Mouse (Mus musculus) hindbrain, embryonic 13.5 days (tissue): ENCODE measurements around the gene Arfgap3. TPM values are rescaled to one million over a fixed set of nuclear protein-coding genes. Genes with fewer than 3 reads are reported as not detected.

Experiments used
- ATAC-seq: fragments of 200-750 bp; cut with Nextera tagmentation; 2 replicates; pipeline ENCODE4 v1.8.0; 2017; ENCODE audit warnings: moderate TSS enrichment; ENCODE audit not compliant: low FRiP score
- H3K27ac ChIP-seq: fragments of 300-500 bp; sonication (generic); 2 replicates; pipeline ENCODE4 v1.5.1; 2015; ENCODE audit warnings: inconsistent platforms, mild to moderate bottlenecking, moderate library complexity
- H3K27me3 ChIP-seq: fragments of 300-500 bp; sonication (generic); 2 replicates; pipeline ENCODE4 v1.6.1; 2015; ENCODE audit warnings: mild to moderate bottlenecking, inconsistent platforms
- H3K36me3 ChIP-seq: fragments of 300-500 bp; sonication (generic); 2 replicates; pipeline ENCODE4 v1.6.1; 2015; ENCODE audit warnings: mild to moderate bottlenecking, inconsistent platforms
- H3K4me1 ChIP-seq: fragments of 300-500 bp; sonication (generic); replicated peaks from 2 replicates; pipeline ENCODE4 v1.6.1; 2015; ENCODE audit warnings: inconsistent platforms
- H3K4me2 ChIP-seq: fragments of 300-500 bp; sonication (generic); 2 replicates; pipeline ENCODE4 v1.6.1; 2015; ENCODE audit warnings: inconsistent platforms, mild to moderate bottlenecking, moderate library complexity
- H3K4me3 ChIP-seq: fragments of 300-500 bp; sonication (generic); 2 replicates; pipeline ENCODE4 v1.5.1; 2015; ENCODE audit warnings: mild to moderate bottlenecking, inconsistent platforms
- H3K9ac ChIP-seq: fragments of 300-500 bp; sonication (generic); 2 replicates; pipeline ENCODE4 v1.6.1; 2015; ENCODE audit warnings: mild to moderate bottlenecking, inconsistent platforms
- H3K9me3 ChIP-seq: fragments of 300-500 bp; sonication (generic); 2 replicates; pipeline ENCODE4 v1.6.1; 2016; ENCODE audit warnings: inconsistent platforms
- WGBS: fragments of 180-500 bp; shearing (Covaris S2); methylation state at CpG from one replicate; pipeline ENCODE4 v1.1.7; 2015; 5-methylcytosine and 5-hydroxymethylcytosine counted together
- polyA plus RNA-seq: library from polyadenylated mRNA; unstranded; fragments of >200 nt; fragmentation: Nextera tagmentation; extraction: Ambion mirVana; gene quantifications from 2 replicates; pipeline ENCODE4 v1.2.1, GENCODE M21; 2015

Gene Arfgap3
- polyA plus RNA-seq, 1 experiment from 2014 or later, result 43.8 TPM

DNA sequence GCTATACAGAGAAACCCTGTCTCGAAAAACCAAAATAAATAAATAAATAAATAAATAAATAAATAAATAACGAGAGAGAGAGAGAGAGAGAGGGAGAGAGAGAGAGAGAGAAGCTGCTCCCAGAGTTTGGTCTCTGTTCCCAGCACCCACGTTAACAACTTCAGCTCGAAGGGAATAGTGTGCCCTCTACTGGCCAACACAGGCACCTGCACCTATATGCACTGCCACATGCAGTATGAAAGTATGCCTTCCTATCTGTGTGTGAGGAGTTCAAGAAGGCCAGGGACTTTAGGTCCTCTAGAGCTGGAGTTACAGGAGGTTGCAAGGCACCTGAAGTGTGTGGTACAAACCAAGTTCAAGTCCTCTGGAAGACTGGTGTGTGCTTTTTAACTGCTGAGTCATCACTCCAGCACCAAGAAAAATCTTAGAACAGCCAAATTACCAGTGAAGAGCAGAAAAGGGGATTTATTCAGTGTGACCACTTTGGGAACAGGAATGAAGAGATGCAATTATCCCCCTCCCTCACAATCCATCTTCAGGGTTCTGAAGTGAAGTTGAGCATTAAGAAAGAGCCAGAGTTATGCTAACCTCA, 94.8 kb downstream of the Arfgap3 start:
- peaks cover 34% of the 10 kb centered on the region for H3K27me3 ChIP-seq
- H3K36me3 ChIP-seq, result no peaks in the 10 kb centered on the region
- H3K4me3 ChIP-seq, result no peak overlapping the region
- no peak overlapping the region for H3K27ac ChIP-seq
- no peaks in the 10 kb centered on the region for H3K9me3 ChIP-seq
- ATAC-seq, result no peak
- H3K9ac ChIP-seq, result no peak overlapping the region
- H3K4me2 ChIP-seq, result no peak overlapping the region
- 92% methylated on average over 4 of the region's 4 CpGs for WGBS
- H3K4me1 ChIP-seq, result peaks cover 14% of the 10 kb centered on the region

GRCm38 (mm10) chr15:83254372-83255070, 95.5 kb downstream of the Arfgap3 start:
- Histone ChIP-seq H3K4me3 (no peak overlapping the region), H3K36me3 (no peaks in the 10 kb centered on the region), H3K9me3 (no peaks in the 10 kb centered on the region), H3K27me3 (peaks cover 41% of the 10 kb centered on the region), H3K4me1 (peaks cover 14% of the 10 kb centered on the region), H3K4me2 (no peak overlapping the region), H3K27ac (no peak overlapping the region), H3K9ac (no peak overlapping the region)
- WGBS, result 71% methylated on average over 10 of the region's 10 CpGs
- ATAC-seq, result no peak

GRCm38 (mm10) chr15:83252060-83252459, 98.0 kb downstream of the Arfgap3 start:
- Histone ChIP-seq H3K27me3 (peaks cover 45% of the 10 kb centered on the region), H3K9me3 (no peaks in the 10 kb centered on the region), H3K36me3 (no peaks in the 10 kb centered on the region), H3K27ac (no peak overlapping the region), H3K9ac (no peak overlapping the region), H3K4me2 (no peak overlapping the region; the same call in 1 of the 2 replicates), H3K4me3 (no peak overlapping the region), H3K4me1 (peaks cover 14% of the 10 kb centered on the region)
- 72% methylated on average over 14 of the region's 14 CpGs for WGBS
- ATAC-seq, result no peak

GRCm38 (mm10) chr15:83251176-83252004, 98.7 kb downstream of the Arfgap3 start, which contains the start of gene A4galt:
TSS of gene A4galt (minus strand) at chr15:83251774.
- Histone ChIP-seq H3K9me3 (no peaks in the 10 kb centered on the region), H3K4me1 (peaks cover 14% of the 10 kb centered on the region), H3K4me2 (peak within 1 kb of the TSS; percentile 68), H3K27ac (no peak within 1 kb of the TSS), H3K9ac (peak within 1 kb of the TSS; percentile 68), H3K36me3 (no peaks in the 10 kb centered on the region), H3K27me3 (peaks cover 45% of the 10 kb centered on the region), H3K4me3 (peak within 1 kb of the TSS; percentile 43)
- ATAC-seq, result no peak
- 2% methylated on average over 66 of the region's 66 CpGs for WGBS

DNA sequence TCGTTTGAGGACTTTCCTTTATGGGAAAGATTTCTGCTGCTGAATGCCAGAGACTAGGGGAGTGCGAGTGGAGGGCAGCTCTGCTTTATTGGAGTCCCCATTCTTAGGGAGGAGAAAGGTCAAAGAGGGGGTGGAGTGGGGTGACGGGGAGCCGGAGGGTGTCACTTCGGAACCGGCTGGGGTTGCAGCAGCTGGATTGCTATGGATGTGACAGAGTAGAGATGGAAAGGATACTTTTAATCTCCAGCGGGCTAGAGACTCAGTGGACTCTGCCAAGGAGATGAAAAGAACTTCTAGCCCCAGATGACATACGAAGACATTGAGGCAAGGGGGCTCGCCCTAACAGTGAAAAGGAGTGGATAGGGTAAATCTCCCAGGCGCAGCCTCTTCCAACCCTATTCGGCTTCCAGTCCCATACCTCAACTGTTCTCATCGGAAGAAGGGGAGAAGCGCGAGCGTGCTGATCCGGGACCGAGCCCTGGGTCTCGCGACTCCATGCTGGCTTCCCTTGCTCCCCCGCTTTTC, 99.3 kb downstream of the Arfgap3 start:
- Histone ChIP-seq H3K4me1 (peaks cover 14% of the 10 kb centered on the region), H3K27ac (no peak overlapping the region), H3K9ac (peak overlapping the region; percentile 68), H3K9me3 (no peaks in the 10 kb centered on the region), H3K36me3 (no peaks in the 10 kb centered on the region), H3K4me2 (peak overlapping the region; percentile 68), H3K27me3 (peaks cover 45% of the 10 kb centered on the region), H3K4me3 (peak overlapping the region; percentile 43)
- ATAC-seq, result no peak
- WGBS, result 2% methylated on average over 20 of the region's 20 CpGs

Other genes with a start within 250 kb of the Arfgap3 start
- 72.7 and 74.8 TPM in 2 replicates for gene Rrp7a, start 227.4 kb downstream of the Arfgap3 start, polyA plus RNA-seq
- gene Poldip3, start 200.9 kb downstream of the Arfgap3 start, polyA plus RNA-seq, result 144 and 146 TPM in 2 replicates
- gene Cyb5r3, start 177.7 kb downstream of the Arfgap3 start, polyA plus RNA-seq, result 117 and 134 TPM in 2 replicates
- 3.0 and 4.4 TPM in 2 replicates for gene A4galt, start 98.5 kb downstream of the Arfgap3 start, polyA plus RNA-seq
- 27.8 and 29.5 TPM in 2 replicates for gene Pacsin2, start 114.4 kb upstream of the Arfgap3 start, polyA plus RNA-seq
- gene Ttll1, start 160.6 kb upstream of the Arfgap3 start, polyA plus RNA-seq, result 112 and 113 TPM in 2 replicates
- gene Bik, start 176.6 kb upstream of the Arfgap3 start, polyA plus RNA-seq, result 0.63 and 1.5 TPM in 2 replicates
- 12.8 and 13.1 TPM in 2 replicates for gene Tspo, start 213.3 kb upstream of the Arfgap3 start, polyA plus RNA-seq
- 33.0 and 34.4 TPM in 2 replicates for gene Mcat, start 213.5 kb upstream of the Arfgap3 start, polyA plus RNA-seq
- 40.7 and 41.2 TPM in 2 replicates for gene Ttll12, start 244.9 kb upstream of the Arfgap3 start, polyA plus RNA-seq